In the genomic region with DNA sequence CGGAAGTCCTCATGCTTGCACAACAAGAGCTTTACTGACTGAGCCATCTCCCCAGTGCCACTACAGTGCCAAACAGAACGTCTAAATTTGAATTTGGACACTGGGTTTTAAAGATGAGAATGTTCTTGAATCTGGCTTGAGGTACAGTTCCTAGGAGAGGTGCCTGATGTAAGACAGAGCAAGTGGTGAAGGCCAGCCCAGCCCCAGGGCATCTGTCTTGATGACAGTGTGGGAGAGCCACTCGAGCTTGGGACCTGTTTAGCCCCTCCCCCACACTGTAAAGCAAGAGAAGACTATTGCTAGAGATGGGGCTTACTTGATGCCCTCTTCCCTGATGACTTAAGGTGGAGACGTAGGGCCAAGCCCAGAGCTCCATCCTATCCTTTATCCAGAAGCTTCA, we compare ENCODE assay signal across 23 mouse cellular contexts. TPM values are rescaled to one million over a fixed set of nuclear protein-coding genes. Genes with fewer than 3 reads are reported as not detected.
"Had no signal": no experiment of that assay in that cellular context is flagged by ENCODE, and none has a peak within 500 bp of the region (broad histone marks: within the 10 kb centered on the region; RNA-seq: fewer than 3 reads in every experiment).

No protein-coding gene starts in this region.

- DNase-seq: lung, adult 18-20 months; lung, embryonic 14.5 days; lung, postnatal 10 days; lung, postnatal 4 days; right cerebral cortex, postnatal 14 days; thymus, adult 2 months; thymus, postnatal 25 days; thymus, postnatal 4 days had no signal

- H3K4me2 ChIP-seq: lung, embryonic 14.5 days; midbrain, embryonic 11.5 days; midbrain, embryonic 13.5 days; neural tube, embryonic 12.5 days; stomach, embryonic 15.5 days had no signal

- H3K36me3 ChIP-seq: midbrain, embryonic 13.5 days; neural tube, embryonic 12.5 days; stomach, embryonic 15.5 days had no signal

- ATAC-seq: midbrain, embryonic 16.5 days had no signal

- H3K27ac ChIP-seq: neural tube, embryonic 12.5 days; stomach, embryonic 15.5 days; stomach, postnatal 0 days had no signal

- H3K9me3 ChIP-seq: midbrain, embryonic 13.5 days; neural tube, embryonic 12.5 days; stomach, embryonic 15.5 days had no signal

- H3K27me3 ChIP-seq: midbrain, embryonic 13.5 days; neural tube, embryonic 12.5 days; stomach, embryonic 15.5 days had no signal

- H3K9ac ChIP-seq: lung, embryonic 14.5 days; midbrain, embryonic 13.5 days; neural tube, embryonic 12.5 days; stomach, embryonic 15.5 days had no signal

- H3K4me3 ChIP-seq: midbrain, embryonic 13.5 days; neural tube, embryonic 12.5 days; stomach, embryonic 15.5 days had no signal

RNA-seq across cellular contexts. Expression of gene Kncn, which starts 2.0 kb away (rescaled TPM):
- total RNA-seq: megakaryocyte, adult 5-6 weeks; megakaryocyte-erythroid progenitor cell, adult 5-6 weeks; neutrophil, adult 5-6 weeks had no signal
- polyA plus RNA-seq: liver, embryonic 16.5 days; lung, embryonic 14.5 days; lung, embryonic 16.5 days; midbrain, embryonic 11.5 days; neural tube, embryonic 12.5 days; spleen, adult 2 months; stomach, embryonic 15.5 days; stomach, postnatal 0 days; urinary bladder, adult 2 months had no signal

RNA-seq across cellular contexts. Expression of gene 6430628N08Rik, which starts 8.3 kb away (rescaled TPM):
- total RNA-seq: megakaryocyte, adult 5-6 weeks; megakaryocyte-erythroid progenitor cell, adult 5-6 weeks; neutrophil, adult 5-6 weeks had no signal
- polyA plus RNA-seq: liver, embryonic 16.5 days; lung, embryonic 14.5 days; lung, embryonic 16.5 days; neural tube, embryonic 12.5 days; neural tube, embryonic 14.5 days; spleen, adult 2 months; stomach, embryonic 15.5 days; stomach, postnatal 0 days; testis, adult 2 months; thymus, adult 2 months; urinary bladder, adult 2 months had no signal

RNA-seq across cellular contexts. Expression of gene Dmbx1, which starts 57.5 kb away (rescaled TPM):
- total RNA-seq: megakaryocyte, adult 5-6 weeks; megakaryocyte-erythroid progenitor cell, adult 5-6 weeks; neutrophil, adult 5-6 weeks had no signal
- polyA plus RNA-seq: liver, embryonic 16.5 days; lung, embryonic 14.5 days; spleen, adult 2 months; stomach, postnatal 0 days; urinary bladder, adult 2 months had no signal
